Mouse (Mus musculus) bone marrow, adult 2 months (tissue): Measurements from ENCODE around the gene Cabin1. TPM values are rescaled to one million over a fixed set of nuclear protein-coding genes. Genes with fewer than 3 reads are reported as not detected.

Experiments
- H3K27ac ChIP-seq: fragments of 200-500 bp; 2 replicates; pipeline ENCODE4 v1.5.1; 2012; ENCODE audit warnings: low read depth, mild to moderate bottlenecking, control low read depth, inconsistent platforms, low read length; ENCODE audit not compliant: control insufficient read depth, poor library complexity, insufficient read depth
- H3K4me1 ChIP-seq: fragments of 200-500 bp; 2 replicates; pipeline ENCODE4 v1.6.1; 2011; ENCODE audit warnings: low read length; ENCODE audit not compliant: control insufficient read depth, insufficient read depth
- H3K4me3 ChIP-seq: fragments of 200-500 bp; replicated peaks from 2 replicates; pipeline ENCODE3; 2011; ENCODE audit warnings: mild to moderate bottlenecking, low read depth, low read length, control low read depth; ENCODE audit not compliant: control insufficient read depth
- CTCF ChIP-seq: fragments of 200-500 bp; IDR thresholded peaks from 2 replicates; pipeline ENCODE4 v1.5.1; 2011; ENCODE audit warnings: low read length, control low read depth; ENCODE audit not compliant: control insufficient read depth, insufficient read depth
- POLR2A ChIP-seq: fragments of 200-500 bp; IDR thresholded peaks from 2 replicates; pipeline ENCODE4 v1.6.1; 2011; ENCODE audit warnings: low read depth, mild to moderate bottlenecking, control low read depth, low read length, borderline replicate concordance; ENCODE audit not compliant: control insufficient read depth
- WGBS: fragments of 180-500 bp; shearing (Covaris S2); methylation state at CpG from one replicate; pipeline ENCODE4 v1.1.7; 2018; 5-methylcytosine and 5-hydroxymethylcytosine counted together
- polyA plus RNA-seq: library from polyadenylated mRNA; stranded (reverse); fragments of >200 nt; gene quantifications from 2 replicates; pipeline ENCODE4 v1.2.4, GENCODE M21; 2011; ENCODE audit warnings: low replicate concordance; ENCODE audit not compliant: missing spikeins, insufficient read depth, insufficient read length

Gene Cabin1
- polyA plus RNA-seq, 1 experiment, result 55.3 TPM

GRCm38 (mm10) chr10:75620818-75621217, 143.3 kb downstream of the Cabin1 start:
- no peak for TF ChIP-seq POLR2A
- TF ChIP-seq CTCF, result no peak
- WGBS, result 44% methylated on average over 3 of the region's 3 CpGs
- Histone ChIP-seq H3K27ac (no peak overlapping the region), H3K4me3 (no peak overlapping the region), H3K4me1 (no peaks in the 10 kb centered on the region)

GRCm38 (mm10) chr10:75616044-75616443, 148.1 kb downstream of the Cabin1 start:
- no peaks in the 10 kb centered on the region for H3K4me1 ChIP-seq
- H3K27ac ChIP-seq, result no peak overlapping the region
- no peak for TF ChIP-seq POLR2A
- 39% methylated on average over 4 of the region's 4 CpGs for WGBS
- H3K4me3 ChIP-seq, result no peak overlapping the region

DNA sequence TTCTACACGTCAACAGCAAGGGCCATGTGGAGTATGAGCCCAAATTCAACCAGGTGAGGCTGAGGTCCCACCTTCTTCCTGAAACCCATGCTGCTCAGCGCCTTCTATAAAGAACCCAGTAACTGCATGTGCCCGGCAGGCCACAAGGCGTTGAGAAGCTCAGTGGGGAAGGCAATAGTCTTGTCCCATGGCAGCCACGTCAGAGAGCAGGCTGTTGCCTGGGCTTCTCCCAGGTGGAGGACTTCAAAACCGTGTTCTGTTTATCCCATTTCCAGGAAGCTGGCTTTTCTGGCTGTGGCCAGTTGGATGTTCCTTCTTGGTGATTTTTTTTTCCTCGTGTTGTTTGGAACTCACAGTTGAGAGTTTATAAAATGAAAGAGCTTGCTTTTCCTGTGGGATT, 153.7 kb downstream of the Cabin1 start:
- TF ChIP-seq POLR2A, result no peak
- no peak for TF ChIP-seq CTCF
- Histone ChIP-seq H3K4me1 (no peaks in the 10 kb centered on the region), H3K4me3 (no peak overlapping the region), H3K27ac (no peak overlapping the region)
- WGBS, result 85% methylated on average over 7 of the region's 7 CpGs

GRCm38 (mm10) chr10:75608975-75609374, 155.2 kb downstream of the Cabin1 start:
- 89% methylated on average over 11 of the region's 11 CpGs for WGBS
- TF ChIP-seq CTCF (no peak), POLR2A (no peak)

DNA sequence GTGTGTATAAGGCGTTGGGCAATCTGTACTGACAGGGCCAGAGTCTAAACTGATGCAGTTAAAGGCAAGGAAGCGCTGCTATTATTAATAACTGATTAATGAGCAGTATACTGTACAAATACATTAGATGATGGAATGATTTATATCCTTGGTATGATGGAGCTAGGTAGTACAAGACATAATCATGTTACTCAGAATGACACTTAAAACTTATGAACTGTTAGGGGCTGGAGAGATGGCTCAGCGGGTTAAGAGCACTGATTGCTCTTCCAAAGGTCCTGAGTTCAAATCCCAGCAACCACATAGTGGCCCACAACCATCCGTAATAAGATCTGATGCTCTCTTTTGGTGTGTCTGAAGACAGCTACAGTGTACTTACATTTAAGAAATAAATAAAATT, 156.9 kb downstream of the Cabin1 start:
- no peak overlapping the region for H3K4me3 ChIP-seq
- no peak overlapping the region for H3K27ac ChIP-seq
- WGBS, result 86% methylated on average over 4 of the region's 4 CpGs
- no peaks in the 10 kb centered on the region for H3K4me1 ChIP-seq
- no peak for TF ChIP-seq POLR2A
- no peak for TF ChIP-seq CTCF

More at GRCm38 (mm10) chr10:75608975-75609374, 155.2 kb downstream of the Cabin1 start:
- no peak overlapping the region for H3K27ac ChIP-seq
- no peak overlapping the region for H3K4me3 ChIP-seq
- H3K4me1 ChIP-seq, result no peaks in the 10 kb centered on the region

DNA sequence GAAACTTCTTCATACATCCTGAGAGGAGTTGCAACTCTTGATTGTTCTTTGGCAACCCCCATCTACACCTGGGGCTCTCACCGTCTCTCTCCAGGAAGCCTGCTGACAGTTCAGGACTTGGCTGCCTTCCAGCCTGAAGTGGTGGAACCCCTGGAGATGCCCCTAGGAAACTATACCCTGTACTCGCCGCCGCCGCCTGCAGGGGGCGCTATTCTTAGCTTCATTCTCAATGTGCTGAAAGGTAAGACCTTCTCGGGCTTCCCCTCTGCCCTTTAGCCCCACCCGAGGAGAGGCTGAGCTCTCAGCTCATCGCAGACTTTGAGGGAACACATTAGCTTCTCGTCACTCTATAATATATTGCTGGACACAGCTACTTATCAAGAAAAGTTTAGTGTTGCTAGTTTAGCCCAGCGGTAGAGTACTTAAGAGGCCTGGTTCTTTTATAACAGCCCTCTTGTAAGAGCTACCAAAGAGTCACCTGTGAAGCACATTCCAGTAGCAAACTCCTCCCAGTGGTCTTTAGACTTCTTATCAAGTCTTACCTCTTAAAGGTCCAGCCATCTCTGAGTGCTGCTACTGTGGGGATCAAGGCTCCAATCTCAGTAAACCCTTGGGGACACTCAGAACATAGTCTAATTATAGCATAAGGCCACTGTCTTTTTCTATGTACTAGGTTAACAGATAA, 158.8 kb downstream of the Cabin1 start:
- H3K4me1 ChIP-seq, result no peaks in the 10 kb centered on the region
- H3K4me3 ChIP-seq, result no peak overlapping the region
- no peak overlapping the region for H3K27ac ChIP-seq
- TF ChIP-seq CTCF (peak; percentile 35; the same call in 1 of the 2 replicates), POLR2A (no peak)
- 51% methylated on average over 11 of the region's 11 CpGs for WGBS

DNA sequence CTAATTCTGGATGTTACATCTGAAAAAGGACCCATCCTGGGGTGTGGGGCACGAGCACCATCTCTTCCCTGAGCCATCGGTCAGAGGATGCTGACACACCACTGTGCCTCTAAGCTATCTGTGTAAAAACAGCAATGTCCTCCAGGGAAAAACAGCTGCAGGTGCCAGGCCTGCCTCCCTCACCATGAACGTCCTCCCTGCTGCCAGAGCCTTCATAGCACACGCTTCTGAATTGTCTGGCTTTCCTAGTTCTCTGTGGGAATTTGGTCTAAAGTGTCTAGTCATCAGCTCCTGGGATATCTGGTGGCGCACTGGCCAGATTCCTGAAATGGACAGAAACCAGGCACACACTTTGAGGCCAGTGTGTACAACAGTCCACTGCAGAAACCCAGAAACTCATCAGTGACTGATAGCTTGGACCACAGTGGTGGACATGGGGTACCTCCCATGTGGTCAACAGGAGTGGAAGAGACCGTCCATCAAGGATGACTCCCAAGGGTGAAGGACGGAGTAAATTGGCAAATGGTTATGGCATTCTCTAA, 163.9 kb downstream of the Cabin1 start:
- Histone ChIP-seq H3K27ac (no peak overlapping the region), H3K4me1 (no peaks in the 10 kb centered on the region), H3K4me3 (no peak overlapping the region)
- TF ChIP-seq POLR2A (no peak), CTCF (no peak)
- WGBS, result 85% methylated on average over 7 of the region's 7 CpGs

Other genes with a start within 250 kb of the Cabin1 start
- gene Snrpd3, start 246.8 kb downstream of the Cabin1 start, polyA plus RNA-seq, result 139 and 156 TPM in 2 replicates
- gene Gucd1, start 246.4 kb downstream of the Cabin1 start, polyA plus RNA-seq, result 37.6 and 48.3 TPM in 2 replicates
- gene Lrrc75b, start 204.0 kb downstream of the Cabin1 start, polyA plus RNA-seq, result 0.42 TPM in 1 of 2 replicates, not detected in the other
- 5.2 and 11.4 TPM in 2 replicates for gene Ggt1, start 202.7 kb downstream of the Cabin1 start, polyA plus RNA-seq
- gene Ggt5, start 175.0 kb downstream of the Cabin1 start, polyA plus RNA-seq, result 13.4 and 23.1 TPM in 2 replicates
- gene Susd2, start 120.3 kb downstream of the Cabin1 start, polyA plus RNA-seq, result 1.5 and 2.8 TPM in 2 replicates
- 9.3 and 20.0 TPM in 2 replicates for gene Ddt, start 9.1 kb upstream of the Cabin1 start, polyA plus RNA-seq
- not detected in 2 replicates for gene Gm20441, start 16.6 kb upstream of the Cabin1 start, polyA plus RNA-seq
- 1.6 and 4.3 TPM in 2 replicates for gene Gstt3, start 17.1 kb upstream of the Cabin1 start, polyA plus RNA-seq
- 19.9 and 22.5 TPM in 2 replicates for gene Gstt1, start 34.2 kb upstream of the Cabin1 start, polyA plus RNA-seq
- gene Gstt4, start 58.2 kb upstream of the Cabin1 start, polyA plus RNA-seq, result not detected in 2 replicates
- gene Gstt2, start 73.1 kb upstream of the Cabin1 start, polyA plus RNA-seq, result 18.1 and 28.1 TPM in 2 replicates
- gene Mif, start 95.9 kb upstream of the Cabin1 start, polyA plus RNA-seq, result 205 and 344 TPM in 2 replicates
- gene Derl3, start 129.1 kb upstream of the Cabin1 start, polyA plus RNA-seq, result 1.2 and 2.5 TPM in 2 replicates
- 22.7 and 33.8 TPM in 2 replicates for gene Smarcb1, start 157.3 kb upstream of the Cabin1 start, polyA plus RNA-seq
- 78.1 and 103 TPM in 2 replicates for gene Chchd10, start 168.8 kb upstream of the Cabin1 start, polyA plus RNA-seq
- gene Mmp11, start 172.2 kb upstream of the Cabin1 start, polyA plus RNA-seq, result 3.4 and 4.6 TPM in 2 replicates
- gene Gm867, start 176.3 kb upstream of the Cabin1 start, polyA plus RNA-seq, result 35.4 and 49.8 TPM in 2 replicates
- 41.8 and 84.9 TPM in 2 replicates for gene Vpreb3, start 178.7 kb upstream of the Cabin1 start, polyA plus RNA-seq
- gene Gm5134, start 190.2 kb upstream of the Cabin1 start, polyA plus RNA-seq, result not detected in 2 replicates